Mouse (Mus musculus): ENCODE results near the gene Zfp446. TPM values are rescaled to one million over a fixed set of nuclear protein-coding genes. Genes with fewer than 3 reads are reported as not detected.

Zfp446 gene
- polyA plus RNA-seq, 1 experiment from 2014 or later = 11.7 TPM

DNA sequence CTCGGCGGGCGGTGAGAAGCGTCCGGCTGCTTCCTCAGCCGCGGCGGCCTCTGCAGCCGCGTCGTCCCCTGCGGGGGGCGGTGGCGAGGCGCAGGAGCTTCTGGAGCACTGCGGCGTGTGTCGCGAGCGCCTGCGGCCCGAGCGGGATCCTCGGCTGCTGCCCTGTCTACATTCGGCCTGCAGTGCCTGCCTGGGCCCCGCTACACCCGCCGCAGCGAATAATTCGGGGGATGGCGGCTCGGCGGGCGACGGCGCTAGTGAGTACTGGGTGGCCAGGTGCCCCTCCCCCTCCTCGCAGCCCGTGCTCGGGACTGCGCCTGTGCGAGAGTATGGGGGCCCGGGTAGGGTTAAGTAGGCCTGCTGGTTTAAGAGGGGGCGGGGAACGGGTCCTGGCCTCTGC lies 47.2 kb downstream of the Zfp446 start:
- Histone ChIP-seq H3K9me3 (ENCODE audit: control insufficient read depth, low read length) (no peaks in the 10 kb centered on the region), H3K9ac (ENCODE audit: low read depth, low read length) (peak overlapping the region; percentile 97), H3K4me1 (replicated peaks; ENCODE audit: control insufficient read depth, insufficient read depth, low read length) (peaks cover 8% of the 10 kb centered on the region; the same call in 1 of the 2 replicates), H3K4me2 (replicated peaks; ENCODE audit: low read depth, low read length) (peak overlapping the region; percentile 99), H3K36me3 (ENCODE audit: control insufficient read depth, insufficient read depth, low read length) (peaks cover 30% of the 10 kb centered on the region), H3K27me3 (ENCODE audit: control insufficient read depth, insufficient read depth, low read length) (no peaks in the 10 kb centered on the region), H3K27ac (ENCODE audit: low read depth, low read length) (peak overlapping the region; percentile 100), H3K4me3 (ENCODE audit: low read depth, low read length) (peak overlapping the region; percentile 94)
- WGBS = 0% methylated on average over 34 of the region's 44 CpGs
- ATAC-seq (ENCODE audit: low FRiP score) (peak; percentile 69), DNase-seq (ENCODE audit: low spot score) (peak; percentile 81)

DNA sequence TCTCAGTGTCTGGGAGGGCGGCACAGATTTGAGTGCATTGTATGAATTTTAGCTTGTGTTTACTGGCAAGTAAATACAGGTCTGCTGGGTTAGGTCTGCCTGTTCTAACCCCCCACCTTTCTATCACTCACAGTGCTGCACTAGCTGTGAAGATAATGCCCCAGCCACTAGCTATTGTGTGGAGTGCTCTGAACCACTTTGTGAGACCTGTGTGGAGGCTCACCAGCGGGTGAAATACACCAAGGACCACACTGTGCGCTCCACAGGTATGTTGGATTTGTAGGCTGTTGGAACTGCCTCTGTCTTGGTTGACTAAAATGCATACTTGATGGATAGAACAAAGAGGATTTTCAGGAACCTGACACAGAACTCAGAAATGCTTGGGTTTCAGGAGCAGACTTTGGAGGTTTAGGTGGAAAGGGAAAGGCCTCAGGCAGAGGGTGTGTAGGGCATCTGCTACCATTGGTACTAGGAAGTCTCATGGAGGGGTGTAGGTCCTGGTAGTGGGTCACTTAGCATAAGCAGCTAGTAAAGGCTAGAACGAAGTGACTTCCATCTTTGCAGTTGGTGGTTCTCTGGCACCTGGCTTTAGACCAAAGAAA lies 48.0 kb downstream of the Zfp446 start:
- DNase-seq (ENCODE audit: low spot score) = no peak
- H3K4me3 ChIP-seq (ENCODE audit: low read depth, low read length) = peak overlapping the region; percentile 94
- no peaks in the 10 kb centered on the region for H3K9me3 ChIP-seq (ENCODE audit: control insufficient read depth, low read length)
- WGBS = 33% methylated on average over 4 of the region's 4 CpGs
- H3K4me1 ChIP-seq (replicated peaks; ENCODE audit: control insufficient read depth, insufficient read depth, low read length) = peaks cover 8% of the 10 kb centered on the region; the same call in 1 of the 2 replicates
- H3K27me3 ChIP-seq (ENCODE audit: control insufficient read depth, insufficient read depth, low read length) = no peaks in the 10 kb centered on the region
- peak overlapping the region; percentile 99 for H3K4me2 ChIP-seq (replicated peaks; ENCODE audit: low read depth, low read length)
- peak overlapping the region; percentile 97 for H3K9ac ChIP-seq (ENCODE audit: low read depth, low read length)
- ATAC-seq (ENCODE audit: low FRiP score) = no peak
- H3K27ac ChIP-seq (ENCODE audit: low read depth, low read length) = peak overlapping the region; percentile 100; the same call in 1 of the 2 replicates
- H3K36me3 ChIP-seq (ENCODE audit: control insufficient read depth, insufficient read depth, low read length) = peaks cover 31% of the 10 kb centered on the region

DNA sequence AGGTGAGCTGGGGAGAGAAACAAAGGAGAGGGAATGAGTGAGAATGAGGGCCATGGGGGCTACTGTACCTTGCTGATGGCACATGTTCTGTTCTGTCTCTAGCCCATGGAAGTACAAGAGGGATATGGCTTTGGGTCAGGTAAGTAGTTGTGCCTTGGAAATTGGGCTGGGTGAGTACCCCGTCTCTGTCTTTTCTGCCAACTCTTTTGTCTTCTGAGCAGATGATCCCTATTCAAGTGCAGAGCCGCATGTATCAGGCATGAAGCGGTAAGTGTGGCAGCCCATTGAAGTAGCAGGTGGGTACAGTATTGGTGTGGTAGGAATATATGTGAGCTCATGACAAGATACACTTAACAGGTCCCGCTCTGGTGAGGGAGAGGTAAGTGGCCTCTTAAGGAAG lies 51.3 kb downstream of the Zfp446 start:
- peaks cover 16% of the 10 kb centered on the region; the same call in 1 of the 2 replicates for H3K4me1 ChIP-seq (replicated peaks; ENCODE audit: control insufficient read depth, insufficient read depth, low read length)
- WGBS = 94% methylated on average over 4 of the region's 4 CpGs
- ATAC-seq (ENCODE audit: low FRiP score) (no peak), DNase-seq (ENCODE audit: low spot score) (no peak)
- no peaks in the 10 kb centered on the region for H3K9me3 ChIP-seq (ENCODE audit: control insufficient read depth, low read length)
- no peak overlapping the region for H3K27ac ChIP-seq (ENCODE audit: low read depth, low read length)
- no peak overlapping the region for H3K9ac ChIP-seq (ENCODE audit: low read depth, low read length)
- no peak overlapping the region for H3K4me2 ChIP-seq (replicated peaks; ENCODE audit: low read depth, low read length)
- no peak overlapping the region for H3K4me3 ChIP-seq (ENCODE audit: low read depth, low read length)
- H3K36me3 ChIP-seq (ENCODE audit: control insufficient read depth, insufficient read depth, low read length) = peaks cover 37% of the 10 kb centered on the region
- H3K27me3 ChIP-seq (ENCODE audit: control insufficient read depth, insufficient read depth, low read length) = no peaks in the 10 kb centered on the region

DNA sequence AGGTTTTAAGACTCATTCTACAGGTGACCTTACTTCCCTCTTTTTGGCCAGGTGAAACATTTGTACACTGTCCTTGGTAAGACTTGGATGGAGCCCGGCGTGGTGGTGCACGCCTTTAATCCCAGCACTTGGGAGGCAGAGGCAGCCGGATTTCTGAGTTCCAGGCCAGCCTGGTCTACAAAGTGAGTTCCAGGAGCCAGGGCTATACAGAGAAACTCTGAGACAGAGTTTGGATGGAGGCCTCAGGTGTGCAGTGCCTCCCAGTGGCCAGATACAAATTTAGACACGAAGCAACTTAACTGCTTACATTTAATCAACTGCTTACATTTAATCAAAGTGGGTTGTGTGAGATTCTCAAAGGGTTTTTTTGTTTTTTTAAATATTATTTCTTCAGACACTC lies 53.4 kb downstream of the Zfp446 start:
- Histone ChIP-seq H3K4me1 (replicated peaks; ENCODE audit: control insufficient read depth, insufficient read depth, low read length) (peaks cover 13% of the 10 kb centered on the region; the same call in 1 of the 2 replicates), H3K4me3 (ENCODE audit: low read depth, low read length) (no peak overlapping the region), H3K36me3 (ENCODE audit: control insufficient read depth, insufficient read depth, low read length) (peaks cover 38% of the 10 kb centered on the region), H3K9ac (ENCODE audit: low read depth, low read length) (no peak overlapping the region), H3K27ac (ENCODE audit: low read depth, low read length) (no peak overlapping the region), H3K27me3 (ENCODE audit: control insufficient read depth, insufficient read depth, low read length) (no peaks in the 10 kb centered on the region), H3K9me3 (ENCODE audit: control insufficient read depth, low read length) (no peaks in the 10 kb centered on the region), H3K4me2 (replicated peaks; ENCODE audit: low read depth, low read length) (no peak overlapping the region)
- 75% methylated on average over 5 of the region's 5 CpGs for WGBS
- ATAC-seq (ENCODE audit: low FRiP score) (no peak), DNase-seq (ENCODE audit: low spot score) (no peak)

DNA sequence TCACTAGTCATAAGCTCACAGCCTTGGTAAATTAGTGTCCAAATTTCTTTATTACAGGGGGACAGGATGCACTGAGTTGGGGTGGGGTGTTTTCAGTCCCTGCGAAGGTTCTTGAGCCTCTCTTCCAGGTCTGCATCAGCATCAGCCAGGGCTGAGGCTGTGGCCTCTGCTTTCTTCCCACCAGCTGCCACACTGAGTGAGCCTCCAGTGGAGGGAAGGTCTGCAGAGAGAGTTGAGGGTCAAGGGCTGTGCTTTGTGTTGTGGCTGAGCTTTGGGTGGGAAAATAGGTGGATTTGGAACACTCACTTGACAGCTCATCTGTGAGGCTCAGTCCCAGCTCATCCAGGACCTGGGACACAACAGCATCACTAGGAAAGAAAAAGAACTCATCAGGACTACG lies 54.3 kb downstream of the Zfp446 start:
- H3K4me1 ChIP-seq (replicated peaks; ENCODE audit: control insufficient read depth, insufficient read depth, low read length) = peaks cover 11% of the 10 kb centered on the region; the same call in 1 of the 2 replicates
- no peaks in the 10 kb centered on the region for H3K27me3 ChIP-seq (ENCODE audit: control insufficient read depth, insufficient read depth, low read length)
- WGBS = 92% methylated on average over 2 of the region's 2 CpGs
- peaks cover 32% of the 10 kb centered on the region for H3K36me3 ChIP-seq (ENCODE audit: control insufficient read depth, insufficient read depth, low read length)
- no peak overlapping the region for H3K27ac ChIP-seq (ENCODE audit: low read depth, low read length)
- H3K9me3 ChIP-seq (ENCODE audit: control insufficient read depth, low read length) = no peaks in the 10 kb centered on the region
- ATAC-seq (ENCODE audit: low FRiP score) = no peak
- H3K4me3 ChIP-seq (ENCODE audit: low read depth, low read length) = no peak overlapping the region
- no peak for DNase-seq (ENCODE audit: low spot score)
- H3K9ac ChIP-seq (ENCODE audit: low read depth, low read length) = no peak overlapping the region
- H3K4me2 ChIP-seq (replicated peaks; ENCODE audit: low read depth, low read length) = no peak overlapping the region

DNA sequence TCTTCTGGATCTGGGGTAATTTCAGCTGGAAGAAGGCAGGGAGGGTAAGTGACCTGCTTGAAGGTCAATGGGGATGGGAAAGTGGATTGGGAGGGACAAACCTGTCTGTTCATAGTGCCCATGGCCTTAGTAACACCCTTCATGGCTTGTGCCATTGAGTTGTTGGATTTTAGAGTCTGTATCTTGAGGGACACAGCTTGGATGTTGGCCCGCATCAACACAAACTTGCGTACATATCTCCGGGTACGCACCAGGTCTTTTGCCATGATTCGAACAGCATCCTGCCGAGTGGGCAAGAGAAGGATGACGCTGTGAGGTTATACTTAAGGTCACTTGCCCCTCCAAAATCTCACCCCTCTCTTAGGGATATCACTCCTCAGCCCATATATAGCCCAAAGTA lies 54.9 kb downstream of the Zfp446 start:
- Histone ChIP-seq H3K4me2 (replicated peaks; ENCODE audit: low read depth, low read length) (no peak overlapping the region), H3K27me3 (ENCODE audit: control insufficient read depth, insufficient read depth, low read length) (no peaks in the 10 kb centered on the region), H3K27ac (ENCODE audit: low read depth, low read length) (no peak overlapping the region), H3K4me3 (ENCODE audit: low read depth, low read length) (no peak overlapping the region), H3K9me3 (ENCODE audit: control insufficient read depth, low read length) (no peaks in the 10 kb centered on the region), H3K9ac (ENCODE audit: low read depth, low read length) (no peak overlapping the region), H3K36me3 (ENCODE audit: control insufficient read depth, insufficient read depth, low read length) (peaks cover 31% of the 10 kb centered on the region), H3K4me1 (replicated peaks; ENCODE audit: control insufficient read depth, insufficient read depth, low read length) (peaks cover 11% of the 10 kb centered on the region; the same call in 1 of the 2 replicates)
- ATAC-seq (ENCODE audit: low FRiP score) (no peak), DNase-seq (ENCODE audit: low spot score) (no peak)
- 92% methylated on average over 7 of the region's 7 CpGs for WGBS

DNA sequence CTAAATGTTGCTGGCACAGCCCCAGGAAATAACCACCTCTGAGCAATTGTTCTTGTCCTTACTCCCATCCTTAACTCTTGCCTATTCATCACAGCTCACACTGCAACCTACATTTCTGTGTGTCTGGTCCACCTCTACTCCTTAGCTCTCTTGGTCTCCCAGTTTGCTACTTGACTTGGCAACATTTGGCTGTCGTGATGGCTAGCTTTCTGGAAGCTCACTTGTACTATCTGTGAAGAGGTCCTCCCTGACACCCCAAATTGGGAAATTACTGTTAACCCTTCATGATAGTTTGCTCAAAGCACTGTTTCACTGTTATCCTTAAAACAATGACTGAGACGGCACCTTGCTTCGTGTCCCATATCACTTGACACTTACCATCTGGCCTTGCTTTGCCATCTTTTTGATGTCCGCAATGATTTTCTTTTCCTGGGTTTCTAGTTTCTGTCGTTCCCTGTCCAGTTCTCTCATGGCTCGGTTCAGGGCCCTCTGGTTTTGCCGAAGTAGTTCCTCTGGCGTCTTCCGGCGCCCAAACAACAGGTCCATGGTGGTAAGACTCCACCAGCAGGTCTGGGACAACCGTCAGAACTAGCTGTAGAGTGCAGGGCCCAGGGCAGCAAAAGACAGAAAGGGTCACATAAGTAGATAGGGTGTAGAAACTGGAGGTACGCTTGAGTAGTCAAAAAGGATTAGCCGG lies 56.0 kb downstream of the Zfp446 start:
- H3K4me3 ChIP-seq (ENCODE audit: low read depth, low read length) = peak overlapping the region; percentile 57
- peaks cover 21% of the 10 kb centered on the region for H3K36me3 ChIP-seq (ENCODE audit: control insufficient read depth, insufficient read depth, low read length)
- WGBS = 51% methylated on average over 13 of the region's 13 CpGs
- no peaks in the 10 kb centered on the region for H3K9me3 ChIP-seq (ENCODE audit: control insufficient read depth, low read length)
- ATAC-seq (ENCODE audit: low FRiP score) (no peak), DNase-seq (ENCODE audit: low spot score) (no peak)
- peak overlapping the region; percentile 91 for H3K27ac ChIP-seq (ENCODE audit: low read depth, low read length)
- peak overlapping the region; percentile 66; the same call in 1 of the 2 replicates for H3K9ac ChIP-seq (ENCODE audit: low read depth, low read length)
- H3K27me3 ChIP-seq (ENCODE audit: control insufficient read depth, insufficient read depth, low read length) = no peaks in the 10 kb centered on the region
- peaks cover 11% of the 10 kb centered on the region; the same call in 1 of the 2 replicates for H3K4me1 ChIP-seq (replicated peaks; ENCODE audit: control insufficient read depth, insufficient read depth, low read length)
- H3K4me2 ChIP-seq (replicated peaks; ENCODE audit: low read depth, low read length) = peak overlapping the region; percentile 82

DNA sequence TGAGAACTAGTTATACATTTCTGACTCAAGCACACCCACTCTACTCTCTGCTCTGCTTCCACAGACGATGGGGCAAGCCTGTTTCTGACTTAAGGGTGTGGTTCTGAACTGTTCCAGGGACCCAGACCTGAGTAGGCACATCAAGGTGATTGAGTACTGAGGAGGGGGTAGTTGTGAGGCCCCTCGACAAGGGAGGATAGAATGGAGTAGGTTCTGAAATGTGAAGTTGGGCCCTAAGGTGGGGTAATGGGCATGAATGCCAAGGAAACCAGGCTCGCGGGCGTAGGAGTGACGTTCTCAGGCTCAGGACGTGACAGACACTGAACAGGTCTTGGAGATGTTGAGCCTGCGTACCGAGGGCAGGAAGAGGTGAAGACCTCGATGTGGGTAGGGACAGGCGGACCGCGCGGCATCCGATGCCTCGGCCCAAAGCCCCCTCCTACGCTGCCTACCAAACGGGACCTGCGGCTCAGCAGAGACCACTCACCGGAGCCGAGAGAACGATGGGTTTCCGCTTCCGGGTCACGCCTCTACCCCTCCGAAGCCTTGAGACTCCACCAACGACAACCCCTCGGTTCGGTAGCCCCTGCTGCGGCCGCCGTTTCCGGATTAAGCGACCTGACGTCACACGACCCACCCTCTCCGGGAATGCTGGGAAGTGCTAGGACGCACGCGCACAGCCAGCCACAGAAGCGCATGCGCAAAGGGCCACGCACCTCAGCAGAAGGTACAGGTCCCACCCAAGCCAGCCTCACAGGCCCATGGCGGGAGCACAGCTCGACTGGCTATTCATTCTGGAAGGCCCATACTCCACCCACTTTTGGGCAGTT lies 56.7 kb downstream of the Zfp446 start, which contains the start of gene Chmp2a:
Gene Chmp2a, minus strand, starts transcription at position 660 of the 830 bp plus-strand sequence.
- peak within 1 kb of the TSS; percentile 66 for H3K9ac ChIP-seq (ENCODE audit: low read depth, low read length)
- WGBS = 1% methylated on average over 44 of the region's 45 CpGs
- peak within 1 kb of the TSS; percentile 91 for H3K27ac ChIP-seq (ENCODE audit: low read depth, low read length)
- no peaks in the 10 kb centered on the region for H3K27me3 ChIP-seq (ENCODE audit: control insufficient read depth, insufficient read depth, low read length)
- peaks cover 14% of the 10 kb centered on the region; the same call in 1 of the 2 replicates for H3K4me1 ChIP-seq (replicated peaks; ENCODE audit: control insufficient read depth, insufficient read depth, low read length)
- H3K4me3 ChIP-seq (ENCODE audit: low read depth, low read length) = peak within 1 kb of the TSS; percentile 57
- H3K4me2 ChIP-seq (replicated peaks; ENCODE audit: low read depth, low read length) = peak within 1 kb of the TSS; percentile 82
- no peaks in the 10 kb centered on the region for H3K9me3 ChIP-seq (ENCODE audit: control insufficient read depth, low read length)
- H3K36me3 ChIP-seq (ENCODE audit: control insufficient read depth, insufficient read depth, low read length) = peaks cover 13% of the 10 kb centered on the region
- peak; percentile 99 for DNase-seq (ENCODE audit: low spot score)
- ATAC-seq (ENCODE audit: low FRiP score) = peak; percentile 80
